Mouse (Mus musculus): ENCODE data around the gene Vamp2. TPM values are rescaled to one million over a fixed set of nuclear protein-coding genes. Genes with fewer than 3 reads are reported as not detected.

Vamp2 gene
- total RNA-seq, 2 experiments from 2014 or later, result 11.2 to 53.9 TPM

- ATAC-seq (ENCODE audit: poor library complexity, severe bottlenecking), result no peak
These were observed 9.9 kb downstream of the Vamp2 start for GRCm38 (mm10) chr11:69098039-69098761.

GRCm38 (mm10) chr11:69098762-69099091, 10.4 kb downstream of the Vamp2 start:
- peak; percentile 48 for ATAC-seq (ENCODE audit: poor library complexity, severe bottlenecking)

GRCm38 (mm10) chr11:69099177-69099914, 11.1 kb downstream of the Vamp2 start:
- no peak for ATAC-seq (ENCODE audit: poor library complexity, severe bottlenecking)

- ATAC-seq (ENCODE audit: poor library complexity, severe bottlenecking), result peak; percentile 48
These were observed 11.6 kb downstream of the Vamp2 start for GRCm38 (mm10) chr11:69099915-69100345.

GRCm38 (mm10) chr11:69100639-69101360, 12.5 kb downstream of the Vamp2 start:
- ATAC-seq (ENCODE audit: poor library complexity, severe bottlenecking), result no peak

GRCm38 (mm10) chr11:69101604-69102402, 13.5 kb downstream of the Vamp2 start:
- no peak for ATAC-seq (ENCODE audit: poor library complexity, severe bottlenecking)

GRCm38 (mm10) chr11:69102403-69102725, 14.1 kb downstream of the Vamp2 start:
- ATAC-seq (ENCODE audit: poor library complexity, severe bottlenecking), result no peak

- ATAC-seq (ENCODE audit: poor library complexity, severe bottlenecking), result no peak
These were observed 14.8 kb downstream of the Vamp2 start for GRCm38 (mm10) chr11:69103121-69103520.

GRCm38 (mm10) chr11:69103531-69104435, 15.5 kb downstream of the Vamp2 start:
- no peak for ATAC-seq (ENCODE audit: poor library complexity, severe bottlenecking)

- ATAC-seq (ENCODE audit: poor library complexity, severe bottlenecking), result no peak
These were observed 16.2 kb downstream of the Vamp2 start for GRCm38 (mm10) chr11:69104487-69104886.

- no peak for ATAC-seq (ENCODE audit: poor library complexity, severe bottlenecking)
These were observed 16.9 kb downstream of the Vamp2 start for GRCm38 (mm10) chr11:69105227-69105626.

- no peak for ATAC-seq (ENCODE audit: poor library complexity, severe bottlenecking)
These were observed 17.5 kb downstream of the Vamp2 start for GRCm38 (mm10) chr11:69105796-69106195.

- ATAC-seq (ENCODE audit: poor library complexity, severe bottlenecking), result no peak
These were observed 18.0 kb downstream of the Vamp2 start for GRCm38 (mm10) chr11:69106299-69106698.

- no peak for ATAC-seq (ENCODE audit: poor library complexity, severe bottlenecking)
These were observed 18.6 kb downstream of the Vamp2 start for GRCm38 (mm10) chr11:69106842-69107241.

- no peak for ATAC-seq (ENCODE audit: poor library complexity, severe bottlenecking)
These were observed 19.4 kb downstream of the Vamp2 start for GRCm38 (mm10) chr11:69107676-69108075.

GRCm38 (mm10) chr11:69108223-69108622, 19.9 kb downstream of the Vamp2 start:
- ATAC-seq (ENCODE audit: poor library complexity, severe bottlenecking), result no peak

- no peak for ATAC-seq (ENCODE audit: poor library complexity, severe bottlenecking)
These were observed 21.0 kb downstream of the Vamp2 start for GRCm38 (mm10) chr11:69109032-69109900.

GRCm38 (mm10) chr11:69110319-69111046, 22.2 kb downstream of the Vamp2 start:
- peak; percentile 82 for ATAC-seq (ENCODE audit: poor library complexity, severe bottlenecking)
